Mouse (Mus musculus): ENCODE data around the gene Casq1. TPM values are rescaled to one million over a fixed set of nuclear protein-coding genes. Genes with fewer than 3 reads are reported as not detected.

Gene Casq1
- total RNA-seq, 2 experiments from 2014 or later = 12.6 to 18.0 TPM

DNA sequence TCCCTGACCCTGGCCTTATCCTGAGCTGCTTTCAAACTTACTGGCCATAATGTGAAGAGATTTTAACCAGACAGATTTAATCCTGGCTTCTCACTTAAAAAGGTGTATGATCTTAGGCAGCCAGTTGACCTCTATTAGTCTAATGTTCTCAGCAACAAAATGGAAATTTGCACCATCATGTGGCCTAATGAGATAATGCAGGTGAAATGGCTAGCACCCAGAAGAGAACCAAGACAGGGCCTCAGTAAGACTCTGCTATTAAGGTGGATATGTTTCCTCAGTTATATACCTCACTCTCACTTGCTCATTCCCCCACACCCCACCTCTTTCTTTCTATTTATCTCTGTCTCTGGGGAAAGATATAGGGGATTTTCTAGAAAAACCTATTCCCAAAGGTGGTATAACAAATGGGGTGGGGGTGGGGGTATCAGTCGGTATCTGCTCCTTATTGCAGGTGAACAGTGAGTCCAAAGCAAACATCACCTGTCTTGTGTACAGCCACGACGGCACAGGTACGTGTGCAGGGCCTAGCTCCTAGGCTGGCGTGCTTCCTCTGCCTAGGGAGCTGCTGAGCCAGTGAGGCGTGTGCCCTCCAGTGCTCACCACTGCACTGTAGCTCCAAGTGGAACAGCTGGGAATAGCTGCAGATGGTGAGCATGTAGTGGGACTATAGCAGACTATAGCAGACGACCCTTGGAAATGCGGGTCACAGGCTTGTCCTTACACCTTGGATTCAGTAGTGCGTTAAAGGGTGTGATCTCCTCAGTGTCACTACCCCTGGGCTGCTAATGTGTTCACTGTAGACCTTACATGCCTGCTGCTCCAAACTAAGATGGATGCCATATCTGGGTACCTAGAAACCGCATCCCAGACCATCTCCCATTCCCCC, 33.0 kb downstream of the Casq1 start:
- no peak for DNase-seq (ENCODE audit: low spot score)
- intact Hi-C loops (cut with DNase I) = no loop called here

DNA sequence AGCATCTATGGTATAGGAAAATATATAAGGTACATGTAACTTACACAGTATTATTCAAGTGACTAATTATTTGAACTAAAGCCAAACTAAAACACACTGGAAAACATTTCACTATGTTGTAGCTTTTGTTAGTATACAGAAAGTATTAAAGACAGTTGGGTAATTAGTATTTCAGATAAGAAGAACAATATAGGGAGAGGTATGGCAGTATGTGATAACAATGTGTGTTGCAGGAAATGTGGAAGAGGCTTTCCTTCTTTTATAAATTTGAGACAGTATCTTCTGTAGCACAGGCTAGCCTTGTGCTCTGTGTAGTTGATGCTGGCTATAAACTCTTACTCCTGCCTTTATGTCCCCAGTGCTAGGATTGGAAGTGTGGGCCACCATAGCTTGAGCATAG, 35.8 kb downstream of the Casq1 start:
- intact Hi-C loops (cut with DNase I) = no loop called here
- no peak for DNase-seq (ENCODE audit: low spot score)

DNA sequence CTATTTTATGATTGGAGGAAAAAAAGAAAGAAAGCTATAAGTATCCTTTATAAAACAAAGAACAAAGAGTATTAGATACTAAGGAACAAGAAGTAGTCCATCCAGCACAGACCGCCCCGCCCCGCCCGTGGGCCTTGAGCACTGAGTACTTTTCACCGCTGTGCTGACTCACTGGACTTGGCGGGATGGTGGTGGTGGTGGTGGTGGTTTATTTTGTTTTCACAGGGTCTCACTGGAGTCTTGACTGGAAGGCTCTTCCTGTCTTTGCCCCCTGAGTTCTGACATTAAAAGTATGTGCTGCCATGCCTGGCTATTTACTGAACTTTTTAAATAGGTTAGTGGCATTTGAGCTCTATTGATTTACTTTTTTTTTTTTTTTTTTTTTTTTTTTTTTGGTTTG, 36.6 kb downstream of the Casq1 start:
- intact Hi-C loops (cut with DNase I) = no loop called here
- DNase-seq (ENCODE audit: low spot score) = no peak

DNA sequence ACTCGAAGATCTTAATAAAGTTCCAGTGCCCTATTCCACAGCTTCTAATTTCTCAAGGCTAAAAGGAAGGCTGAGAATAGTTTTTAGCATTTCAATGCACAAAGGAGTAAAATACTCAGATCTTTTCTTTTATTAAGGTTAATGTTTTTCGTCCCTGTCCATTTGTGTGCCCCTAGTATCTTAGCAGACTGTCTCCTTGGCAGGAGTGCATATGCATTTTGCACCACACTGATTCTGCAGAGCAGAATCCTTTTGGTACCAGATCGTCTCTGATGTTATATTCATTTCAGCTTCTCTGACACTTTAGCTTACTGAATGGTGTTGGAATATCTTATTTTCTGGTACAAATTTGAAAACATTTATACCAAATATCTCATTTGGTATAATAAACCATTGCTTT, 37.9 kb downstream of the Casq1 start:
- intact Hi-C loops (cut with DNase I) = no loop called here

DNA sequence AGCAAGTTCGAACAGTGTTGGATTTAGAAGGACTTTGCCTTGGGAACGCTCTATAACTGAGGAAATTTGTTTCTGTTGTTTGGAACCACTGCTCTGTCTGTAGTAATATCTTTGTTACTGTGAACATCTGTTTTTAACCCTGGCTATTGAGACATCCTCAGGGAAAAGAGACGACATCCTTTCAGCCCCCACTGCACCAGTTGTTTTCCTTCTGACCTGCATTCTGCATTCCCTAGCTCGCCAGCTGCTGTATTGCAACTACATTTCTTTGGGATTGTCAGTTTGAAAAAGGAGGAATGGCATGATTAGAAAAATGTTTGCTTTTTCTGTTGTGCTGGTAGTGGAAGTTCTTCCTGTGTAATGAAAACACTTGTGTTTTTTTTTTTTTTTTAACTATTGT, 38.8 kb downstream of the Casq1 start:
- DNase-seq (ENCODE audit: low spot score) = no peak
- intact Hi-C loops (cut with DNase I) = no loop called here

More for the DNA sequence above, 37.9 kb downstream of the Casq1 start:
- no peak for DNase-seq (ENCODE audit: low spot score)

DNA sequence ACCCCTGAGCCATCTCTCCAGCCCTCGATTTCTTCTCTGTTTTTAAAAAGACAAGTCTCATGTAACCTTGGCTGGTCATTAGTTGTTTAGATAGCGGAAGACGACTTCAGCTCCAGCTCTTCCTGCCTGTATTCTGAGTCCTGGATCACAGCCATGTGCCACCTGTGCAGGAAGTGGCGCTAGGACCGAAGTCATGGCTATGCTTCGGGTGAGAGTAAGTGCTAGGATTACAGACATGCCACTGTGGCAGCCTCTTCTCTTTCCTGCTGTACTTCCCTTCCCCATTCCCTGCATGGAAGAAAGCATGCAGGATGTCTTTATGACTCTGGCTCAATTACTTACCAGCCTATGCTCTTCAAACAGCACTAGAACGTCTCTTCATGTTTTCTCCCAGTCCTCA, 40.6 kb downstream of the Casq1 start:
- intact Hi-C loops (cut with DNase I) = no loop called here

DNA sequence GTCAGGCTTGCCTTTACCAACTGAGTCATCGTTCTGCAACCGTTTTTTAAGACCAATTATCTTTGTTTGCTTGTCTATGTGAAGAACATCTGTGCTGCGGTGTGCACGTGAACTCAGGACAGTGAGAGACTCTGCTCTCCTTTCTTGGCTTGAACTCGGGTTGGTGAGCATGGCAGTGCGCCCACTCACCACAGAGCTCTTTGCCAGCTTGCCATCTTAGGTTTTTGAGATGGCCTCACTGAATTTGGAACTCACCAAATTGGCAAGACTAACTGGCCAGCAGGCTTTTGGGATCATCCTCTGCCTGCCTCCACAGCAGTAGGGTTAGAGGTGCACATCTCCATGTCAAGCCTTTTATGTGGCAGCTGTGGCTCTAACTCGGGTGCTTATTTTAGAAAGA, 41.9 kb downstream of the Casq1 start:
- no peak for DNase-seq (ENCODE audit: low spot score)
- intact Hi-C loops (cut with DNase I) = no loop called here

More for the DNA sequence above, 40.6 kb downstream of the Casq1 start:
- no peak for DNase-seq (ENCODE audit: low spot score)

DNA sequence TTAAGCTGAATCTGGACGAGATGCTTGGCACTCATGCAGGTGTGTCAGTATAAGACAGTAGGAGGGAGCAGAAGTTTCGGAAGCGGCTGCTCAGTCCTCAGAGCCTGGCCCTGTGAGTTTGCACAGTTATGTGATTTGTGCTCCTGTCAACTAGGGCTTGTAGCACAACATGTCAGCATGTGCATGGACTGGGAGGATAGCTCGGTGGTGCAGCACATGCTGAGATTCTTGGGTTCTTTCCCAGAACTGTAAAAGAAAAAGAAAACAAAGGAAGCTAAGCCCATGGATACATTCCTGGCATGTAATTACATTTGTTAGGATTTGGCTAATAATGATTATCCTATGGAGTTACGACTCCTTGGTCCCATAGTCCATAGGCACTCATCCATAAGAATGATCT, 46.5 kb downstream of the Casq1 start:
- no peak for DNase-seq (ENCODE audit: low spot score)
- intact Hi-C loops (cut with DNase I) = no loop called here

DNA sequence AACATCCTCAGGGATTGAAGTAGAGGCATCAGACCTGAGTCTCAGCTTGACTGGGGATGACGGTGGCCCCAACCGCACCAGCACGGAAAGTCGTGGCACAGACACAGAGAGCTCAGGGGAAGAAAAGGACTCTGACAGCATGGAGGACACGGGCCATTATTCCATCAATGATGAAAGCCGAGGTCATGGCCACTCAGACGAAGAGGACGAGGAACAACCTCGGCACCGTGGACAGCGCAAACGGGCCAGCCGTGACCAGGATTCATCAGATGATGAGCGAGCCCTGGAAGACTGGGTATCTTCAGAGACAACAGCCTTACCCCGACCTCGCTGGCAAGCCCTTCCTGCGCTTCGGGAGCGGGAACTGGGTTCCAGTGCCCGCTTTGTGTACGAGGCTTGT, 47.3 kb downstream of the Casq1 start:
- DNase-seq (ENCODE audit: low spot score) = no peak
- intact Hi-C loops (cut with DNase I) = no loop called here

DNA sequence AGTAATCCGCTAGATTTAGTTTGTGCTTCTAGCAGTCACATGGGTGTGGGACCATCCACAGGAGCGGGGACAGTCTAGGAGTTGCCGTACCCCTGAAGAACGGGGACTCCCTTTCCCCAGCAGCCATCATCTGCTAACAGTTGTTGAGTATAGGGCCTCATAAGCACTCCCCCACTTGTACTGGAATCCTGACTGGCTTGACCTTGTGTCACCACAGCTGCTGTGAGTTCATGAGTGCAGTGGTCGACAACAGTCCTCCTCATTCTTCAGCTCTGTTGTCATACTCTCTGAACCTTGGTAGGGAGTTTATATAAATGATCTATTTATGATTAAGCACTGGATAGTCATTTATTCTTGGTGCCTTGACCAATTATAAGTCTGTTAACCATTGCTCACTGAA, 49.9 kb downstream of the Casq1 start:
- intact Hi-C loops (cut with DNase I) = no loop called here
- no peak for DNase-seq (ENCODE audit: low spot score)

DNA sequence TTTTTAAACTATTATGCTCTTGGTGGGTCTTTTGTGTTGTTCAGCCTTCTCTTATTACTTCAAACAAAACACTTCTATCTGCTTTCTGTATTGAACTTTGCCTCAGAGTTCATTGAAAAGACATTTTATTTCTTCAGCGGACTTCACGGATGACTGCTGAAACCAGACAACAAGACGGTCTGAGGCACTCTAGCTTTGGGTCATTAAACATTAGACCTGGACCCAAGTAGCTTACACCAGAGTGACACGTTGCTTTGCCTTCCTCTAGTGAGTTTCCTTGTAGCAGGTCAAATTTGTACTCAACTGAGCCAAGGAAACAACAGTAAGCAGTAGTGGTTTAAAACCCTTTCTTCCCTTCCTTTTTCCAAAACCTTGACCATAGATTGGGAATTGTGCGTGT, 51.8 kb downstream of the Casq1 start:
- DNase-seq (ENCODE audit: low spot score) = no peak
- intact Hi-C loops (cut with DNase I) = no loop called here

DNA sequence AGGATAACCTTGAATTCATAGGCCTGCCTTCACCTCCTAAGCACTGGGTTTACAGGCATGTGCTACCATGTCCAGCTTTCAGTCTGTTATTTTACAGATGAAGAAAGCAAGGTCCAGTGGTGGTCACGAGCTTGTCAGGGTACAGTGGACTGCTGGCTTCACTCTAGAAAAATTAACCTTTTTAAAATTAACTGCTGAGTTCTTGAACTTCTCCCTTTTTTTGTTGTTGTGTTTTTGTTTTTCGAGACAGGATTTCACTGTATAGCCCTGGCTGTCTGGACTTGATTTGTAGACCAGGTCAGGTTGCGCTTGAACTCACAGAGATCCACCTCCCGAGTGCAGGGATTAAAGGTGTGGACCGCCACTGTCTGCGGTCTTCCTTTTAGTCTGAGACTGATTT, 56.7 kb downstream of the Casq1 start:
- intact Hi-C loops (cut with DNase I) = loop anchor here (1.0 to 2.0 kb wide), 3 partner anchors 51 to 146 kb away; no protein-coding TSS in a partner anchor
- no peak for DNase-seq (ENCODE audit: low spot score)

DNA sequence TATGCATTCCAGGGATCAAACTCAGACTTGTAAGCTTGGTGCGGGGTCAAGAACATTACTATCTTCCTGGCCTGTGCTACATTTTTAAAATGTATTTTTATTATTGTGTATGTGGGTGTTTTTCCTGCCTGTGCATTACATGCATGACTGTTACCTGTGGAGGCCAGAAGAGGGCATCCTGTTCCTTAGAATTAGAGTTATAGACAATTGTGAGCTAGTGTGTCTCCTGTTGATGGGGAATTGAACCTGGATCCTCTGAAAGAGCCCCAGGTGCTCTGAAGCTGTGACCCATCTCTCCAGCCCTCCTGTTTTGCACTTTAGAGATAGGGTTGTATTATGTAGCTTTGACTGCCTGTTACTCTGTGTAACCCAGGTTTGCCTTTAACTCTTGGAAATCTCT, 57.7 kb downstream of the Casq1 start:
- DNase-seq (ENCODE audit: low spot score) = no peak
- intact Hi-C loops (cut with DNase I) = loop anchor here (1.0 to 2.0 kb wide), 2 partner anchors 52 to 83 kb away; no protein-coding TSS in a partner anchor

DNA sequence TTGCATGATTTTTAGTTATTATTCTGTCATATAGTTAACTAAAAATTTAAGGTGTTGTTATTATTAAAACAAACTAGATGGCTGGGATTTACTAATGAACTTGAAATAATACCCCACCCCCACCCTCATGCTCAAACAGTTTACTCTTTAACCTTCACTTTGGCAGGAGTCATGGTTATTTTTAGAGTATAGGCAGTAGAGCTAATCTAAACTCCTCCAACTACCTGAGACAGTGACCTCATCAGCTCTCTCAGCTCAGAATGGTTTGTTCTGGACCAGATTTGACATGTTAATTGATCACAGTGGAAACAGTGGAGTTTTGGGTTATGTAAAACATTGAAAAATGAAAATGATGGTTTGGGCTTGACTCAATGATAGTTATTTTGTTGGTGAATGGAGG, 59.2 kb downstream of the Casq1 start:
- intact Hi-C loops (cut with DNase I) = no loop called here

DNA sequence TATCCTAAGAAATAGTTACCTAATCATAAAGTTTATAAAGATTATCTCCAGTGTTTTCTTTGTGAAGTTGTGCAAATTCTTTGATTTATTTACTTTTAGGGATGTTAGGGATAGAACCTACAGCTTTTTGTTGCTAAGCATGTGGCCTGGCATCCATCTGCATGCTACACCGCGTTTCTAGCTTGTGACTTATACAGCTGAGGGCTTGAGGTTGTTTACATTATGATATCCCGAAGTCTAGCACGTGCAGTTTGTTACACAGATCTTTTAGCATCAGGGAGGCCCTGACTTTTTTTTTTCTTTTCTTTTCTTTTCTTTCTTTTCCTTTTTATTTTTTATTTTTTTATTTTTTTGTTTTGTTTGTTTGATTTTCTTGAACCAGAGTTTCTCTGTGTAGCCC, 59.7 kb downstream of the Casq1 start:
- no peak for DNase-seq (ENCODE audit: low spot score)
- intact Hi-C loops (cut with DNase I) = no loop called here

More for the DNA sequence above, 59.2 kb downstream of the Casq1 start:
- DNase-seq (ENCODE audit: low spot score) = no peak

Other genes starting within 250 kb of the Casq1 start
- gene Vangl2, start 191.4 kb downstream of the Casq1 start, total RNA-seq (2021) = 1 to 10 TPM; 1.5 to 2.4 TPM
- not detected for gene Nhlh1, start 162.3 kb downstream of the Casq1 start, total RNA-seq (2021)
- 100 to 1,000 TPM; 104 to 113 TPM for gene Copa, start 137.3 kb downstream of the Casq1 start, total RNA-seq (2021)
- 10 to 100 TPM; 42.8 to 44.4 TPM for gene Ncstn, start 137.1 kb downstream of the Casq1 start, total RNA-seq (2021)
- gene Pex19, start 93.1 kb downstream of the Casq1 start, total RNA-seq (2021) = 100 to 1,000 TPM; 120 to 122 TPM
- gene Dcaf8, start 71.8 kb downstream of the Casq1 start, total RNA-seq (2021) = 100 to 1,000 TPM; 109 to 114 TPM
- 10 to 100 TPM; 65.8 to 70.5 TPM for gene Pea15a, start 13.1 kb downstream of the Casq1 start, total RNA-seq (2021)
- not detected for gene Atp1a4, start 38.5 kb upstream of the Casq1 start, total RNA-seq (2021)
- gene Igsf8, start 41.8 kb upstream of the Casq1 start, total RNA-seq (2021) = 10 to 100 TPM in 1 of 2 experiments, 1 to 10 TPM in 1; 9.3 to 15.2 TPM
- 100 to 1,000 TPM; 600 to 610 TPM for gene Atp1a2, start 78.2 kb upstream of the Casq1 start, total RNA-seq (2021)
- under 1 TPM in 1 of 2 experiments, not detected in 1; 0.06 TPM for gene Kcnj9, start 109.5 kb upstream of the Casq1 start, total RNA-seq (2021)
- under 1 TPM; 0.10 to 0.14 TPM for gene Kcnj10, start 121.3 kb upstream of the Casq1 start, total RNA-seq (2021)
- 1 to 10 TPM; 4.4 to 4.5 TPM for gene Pigm, start 156.7 kb upstream of the Casq1 start, total RNA-seq (2021)

All from heart, postnatal 25 days (tissue).